Mouse (Mus musculus) inflammation-experienced regulatory T-cells (primary cell): ENCODE measurements around the gene Pou2af1. TPM values are rescaled to one million over a fixed set of nuclear protein-coding genes. Genes with fewer than 3 reads are reported as not detected.

Experiments
- polyA plus RNA-seq, 2 experiments: library from polyadenylated mRNA; unstranded; fragments of 100-300 nt; shearing (Covaris generic); gene quantifications; one replicate each; pipeline ENCODE4 v1.2.1; 2017

Pou2af1 gene
- 10 to 100 TPM in 1 of 2 experiments, 1 to 10 TPM in 1; 3.8 to 13.5 TPM for polyA plus RNA-seq

DNA sequence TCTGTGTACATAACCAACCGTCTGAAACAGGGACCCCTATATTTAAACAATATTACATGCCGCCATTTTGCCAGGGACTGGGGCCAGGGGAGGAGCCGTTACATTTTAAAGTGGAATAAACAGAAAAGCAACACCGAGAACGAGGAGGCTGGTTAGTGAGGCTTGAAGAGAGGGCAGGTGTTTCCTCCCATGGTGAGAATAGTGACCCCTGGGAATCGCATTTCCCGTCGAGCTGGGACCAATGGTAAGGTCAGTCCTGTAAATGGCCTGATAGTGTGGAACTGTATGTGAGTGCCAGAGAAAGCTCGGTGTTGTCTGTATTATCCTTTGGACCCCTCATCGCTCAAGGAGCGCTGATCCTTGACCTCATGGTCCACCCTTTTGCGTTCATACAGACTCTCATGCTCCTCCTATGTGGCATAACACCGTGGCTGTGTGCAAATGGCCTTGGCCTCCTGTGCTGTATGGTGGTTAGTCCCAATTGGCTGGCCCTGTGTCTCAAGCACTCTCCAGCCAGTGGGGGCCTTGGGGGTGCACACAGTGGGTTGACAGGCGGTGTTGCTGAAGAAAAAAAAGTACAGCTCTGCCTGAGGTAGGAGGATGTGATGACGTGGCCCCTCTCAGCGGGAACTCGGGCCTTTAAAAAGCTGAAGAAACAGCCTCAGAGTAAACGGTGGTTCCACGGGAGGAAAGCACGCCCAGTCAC is at the start of gene Pou2af1:
TSS of gene Pou2af1 (plus strand) at position 686 of the 706 bp plus-strand sequence.

DNA sequence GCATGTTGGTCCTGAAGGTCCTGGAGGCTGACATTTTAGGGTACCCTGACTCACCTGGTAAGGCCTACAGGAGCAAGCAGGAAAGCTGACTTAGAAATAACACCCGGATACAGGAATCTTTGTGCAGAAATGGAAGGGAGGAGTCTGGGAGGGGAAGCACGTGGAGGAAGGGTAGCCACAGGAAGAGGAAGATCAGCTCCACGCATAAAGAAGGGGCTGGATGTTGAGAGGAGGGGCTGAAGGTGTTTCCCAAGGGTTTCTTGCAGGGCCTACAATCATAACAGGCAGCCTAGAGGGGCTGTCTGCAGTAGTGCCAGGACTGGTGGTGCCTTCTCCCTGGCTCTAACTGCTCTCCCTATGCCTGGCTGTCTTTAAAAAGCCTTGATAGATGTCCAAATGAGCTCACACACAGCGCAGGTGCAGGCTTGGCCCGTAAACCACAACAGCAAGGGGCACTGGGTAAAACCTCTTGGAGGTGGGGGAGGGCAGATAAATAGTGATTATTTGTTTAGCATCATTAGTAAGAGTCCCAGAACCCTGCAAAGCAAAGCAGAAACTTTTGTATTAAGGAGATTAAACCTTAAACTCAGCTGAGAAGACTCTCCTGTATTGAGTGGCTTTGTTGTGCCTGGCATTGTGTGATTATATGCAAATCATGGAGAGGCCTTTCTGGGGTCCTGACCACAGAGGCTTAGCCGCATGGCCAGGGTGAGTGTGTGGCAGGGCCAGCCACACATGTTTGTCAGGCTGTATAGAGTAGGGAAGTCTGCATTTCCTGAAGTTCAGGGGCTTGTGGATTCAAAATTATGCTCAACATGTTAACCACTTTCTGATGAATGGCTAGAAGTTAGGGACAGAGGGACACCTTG is 48.0 kb upstream of the Pou2af1 start, which contains the start of gene Gm32742:
TSS of gene Gm32742 (minus strand) at position 206 of the 869 bp plus-strand sequence.

DNA sequence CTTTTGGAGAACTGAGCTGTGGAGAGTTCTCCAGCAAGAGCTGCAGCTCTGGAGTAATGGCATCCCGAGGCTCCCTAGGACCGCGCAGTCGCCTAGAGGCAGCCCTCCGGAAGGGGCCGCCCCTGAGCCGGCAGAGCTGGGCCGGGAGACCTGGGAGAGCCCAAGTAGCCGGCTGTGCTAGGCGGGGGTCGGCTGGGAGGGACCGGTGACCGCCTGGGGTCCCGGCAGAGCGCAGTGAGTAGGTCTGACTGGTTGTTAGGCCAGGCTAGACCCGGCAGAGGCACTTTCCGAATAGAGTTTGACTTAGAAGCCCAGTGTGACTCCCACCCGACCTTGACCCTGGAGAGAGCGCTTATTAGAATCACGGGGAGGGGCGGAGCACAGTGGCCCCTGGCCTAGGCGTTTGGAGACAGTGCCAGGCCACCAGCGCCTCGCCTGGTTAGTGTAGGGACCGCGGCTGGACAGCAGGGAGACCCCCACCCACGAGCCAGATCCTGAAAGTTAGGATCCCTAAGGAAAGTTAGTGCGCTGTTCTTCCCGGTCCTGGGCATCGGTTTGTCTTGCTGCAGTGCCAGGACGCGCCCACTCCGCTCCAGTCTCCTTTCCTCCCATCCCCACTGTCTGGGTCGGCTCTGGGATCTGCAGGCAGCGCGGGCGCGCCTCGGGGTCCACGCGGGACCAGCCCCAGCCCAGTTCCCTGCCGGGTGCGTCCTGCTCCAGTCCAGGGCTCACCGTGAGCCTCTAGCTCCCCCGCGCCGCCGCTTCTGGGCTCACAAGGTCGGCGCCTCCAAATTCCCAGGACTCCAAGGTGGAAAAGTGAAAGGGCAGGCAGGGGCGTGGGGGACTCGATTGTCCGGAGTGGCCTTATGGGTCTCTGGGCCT is 65.2 kb downstream of the Pou2af1 start, which contains the start of gene Colca2:
TSS of gene Colca2 (minus strand) at position 70 of the 882 bp plus-strand sequence.

Other genes with a start within 250 kb of the Pou2af1 start
- gene Sik2, start 204.6 kb upstream of the Pou2af1 start, polyA plus RNA-seq: 10 to 100 TPM; 31.6 to 37.1 TPM
- under 1 TPM; 0.22 to 0.38 TPM for gene Btg4, start 152.8 kb upstream of the Pou2af1 start, polyA plus RNA-seq
- not detected for gene Layn, start 136.6 kb upstream of the Pou2af1 start, polyA plus RNA-seq
- not detected for gene 4833427G06Rik, start 111.6 kb upstream of the Pou2af1 start, polyA plus RNA-seq
- not detected for gene Gm32742, start 48.2 kb upstream of the Pou2af1 start, polyA plus RNA-seq
- under 1 TPM in 1 of 2 experiments, not detected in 1; 0.33 TPM for gene Colca2, start 64.9 kb downstream of the Pou2af1 start, polyA plus RNA-seq
- gene 1810046K07Rik, start 115.2 kb downstream of the Pou2af1 start, polyA plus RNA-seq: 1 to 10 TPM in 1 of 2 experiments, under 1 TPM in 1; 0.16 to 1.3 TPM